Mouse (Mus musculus): ENCODE results near the gene Neil3. TPM values are rescaled to one million over a fixed set of nuclear protein-coding genes. Genes with fewer than 3 reads are reported as not detected.
A peak's percentile ranks its signal among the peaks of the same experiment; 100 is the strongest.

Gene Neil3
- polyA plus RNA-seq, 1 experiment from 2014 or later, result 3.6 TPM

- no peak overlapping the region for H3K4me2 ChIP-seq (replicated peaks)
- no peaks in the 10 kb centered on the region for H3K36me3 ChIP-seq (replicated peaks; ENCODE audit: control insufficient read depth, insufficient read depth)
- no peak overlapping the region for H3K9ac ChIP-seq
- H3K9me3 ChIP-seq (ENCODE audit: control insufficient read depth, low read length), result no peaks in the 10 kb centered on the region
- DNase-seq (ENCODE audit: low spot score), result no peak
- H3K4me3 ChIP-seq (replicated peaks; ENCODE audit: low read length), result no peak overlapping the region
- no peak for ATAC-seq (ENCODE audit: low FRiP score)
- no peak overlapping the region for H3K27ac ChIP-seq
- no peaks in the 10 kb centered on the region for H3K27me3 ChIP-seq (ENCODE audit: control insufficient read depth, insufficient read depth, low read length)
- H3K4me1 ChIP-seq (replicated peaks; ENCODE audit: control insufficient read depth, insufficient read depth, low read length), result no peaks in the 10 kb centered on the region
- WGBS, result 95% methylated on average over 7 of the region's 7 CpGs
These were observed 25.1 kb downstream of the Neil3 start for GRCm38 (mm10) chr8:53613577-53614287.

- Histone ChIP-seq H3K27ac (no peak overlapping the region), H3K4me2 (replicated peaks) (no peak overlapping the region), H3K9ac (no peak overlapping the region), H3K27me3 (ENCODE audit: control insufficient read depth, insufficient read depth, low read length) (no peaks in the 10 kb centered on the region), H3K4me1 (replicated peaks; ENCODE audit: control insufficient read depth, insufficient read depth, low read length) (no peaks in the 10 kb centered on the region), H3K9me3 (ENCODE audit: control insufficient read depth, low read length) (no peaks in the 10 kb centered on the region), H3K4me3 (replicated peaks; ENCODE audit: low read length) (no peak overlapping the region), H3K36me3 (replicated peaks; ENCODE audit: control insufficient read depth, insufficient read depth) (no peaks in the 10 kb centered on the region)
- WGBS, result 65% methylated on average over 7 of the region's 7 CpGs
- no peak; the same call in 1 of the 2 replicates for ATAC-seq (ENCODE audit: low FRiP score)
- no peak for DNase-seq (ENCODE audit: low spot score)
These were observed 26.6 kb downstream of the Neil3 start for GRCm38 (mm10) chr8:53612297-53612696.

- no peaks in the 10 kb centered on the region for H3K27me3 ChIP-seq (ENCODE audit: control insufficient read depth, insufficient read depth, low read length)
- H3K4me1 ChIP-seq (replicated peaks; ENCODE audit: control insufficient read depth, insufficient read depth, low read length), result no peaks in the 10 kb centered on the region
- H3K9ac ChIP-seq, result no peak overlapping the region
- no peaks in the 10 kb centered on the region for H3K9me3 ChIP-seq (ENCODE audit: control insufficient read depth, low read length)
- 48% methylated on average over 3 of the region's 3 CpGs for WGBS
- no peak overlapping the region for H3K4me2 ChIP-seq (replicated peaks)
- peak; percentile 33 for DNase-seq (ENCODE audit: low spot score)
- no peak overlapping the region for H3K4me3 ChIP-seq (replicated peaks; ENCODE audit: low read length)
- H3K27ac ChIP-seq, result no peak overlapping the region
- ATAC-seq (ENCODE audit: low FRiP score), result no peak
- no peaks in the 10 kb centered on the region for H3K36me3 ChIP-seq (replicated peaks; ENCODE audit: control insufficient read depth, insufficient read depth)
These were observed 31.8 kb downstream of the Neil3 start for GRCm38 (mm10) chr8:53607040-53607439.

GRCm38 (mm10) chr8:53604906-53605305, 34.0 kb downstream of the Neil3 start:
- 94% methylated on average over 5 of the region's 5 CpGs for WGBS
- H3K9me3 ChIP-seq (ENCODE audit: control insufficient read depth, low read length), result no peaks in the 10 kb centered on the region
- H3K9ac ChIP-seq, result no peak overlapping the region
- no peaks in the 10 kb centered on the region for H3K27me3 ChIP-seq (ENCODE audit: control insufficient read depth, insufficient read depth, low read length)
- no peak overlapping the region for H3K27ac ChIP-seq
- no peak overlapping the region for H3K4me3 ChIP-seq (replicated peaks; ENCODE audit: low read length)
- DNase-seq (ENCODE audit: low spot score) (no peak), ATAC-seq (ENCODE audit: low FRiP score) (no peak)
- no peaks in the 10 kb centered on the region for H3K36me3 ChIP-seq (replicated peaks; ENCODE audit: control insufficient read depth, insufficient read depth)
- no peak overlapping the region for H3K4me2 ChIP-seq (replicated peaks)
- H3K4me1 ChIP-seq (replicated peaks; ENCODE audit: control insufficient read depth, insufficient read depth, low read length), result no peaks in the 10 kb centered on the region; the same call in 1 of the 2 replicates

- Histone ChIP-seq H3K4me2 (replicated peaks) (no peak overlapping the region), H3K27me3 (ENCODE audit: control insufficient read depth, insufficient read depth, low read length) (no peaks in the 10 kb centered on the region), H3K27ac (no peak overlapping the region), H3K9me3 (ENCODE audit: control insufficient read depth, low read length) (no peaks in the 10 kb centered on the region), H3K4me1 (replicated peaks; ENCODE audit: control insufficient read depth, insufficient read depth, low read length) (no peaks in the 10 kb centered on the region; the same call in 1 of the 2 replicates), H3K4me3 (replicated peaks; ENCODE audit: low read length) (no peak overlapping the region), H3K9ac (no peak overlapping the region), H3K36me3 (replicated peaks; ENCODE audit: control insufficient read depth, insufficient read depth) (no peaks in the 10 kb centered on the region)
- DNase-seq (ENCODE audit: low spot score) (no peak), ATAC-seq (ENCODE audit: low FRiP score) (no peak)
- 96% methylated on average over 4 of the region's 4 CpGs for WGBS
These were observed 35.2 kb downstream of the Neil3 start for GRCm38 (mm10) chr8:53603672-53604071.

GRCm38 (mm10) chr8:53600826-53601225, 38.0 kb downstream of the Neil3 start:
- Histone ChIP-seq H3K27ac (peak overlapping the region; percentile 58; the same call in 1 of the 2 replicates), H3K27me3 (ENCODE audit: control insufficient read depth, insufficient read depth, low read length) (no peaks in the 10 kb centered on the region), H3K9me3 (ENCODE audit: control insufficient read depth, low read length) (no peaks in the 10 kb centered on the region), H3K36me3 (replicated peaks; ENCODE audit: control insufficient read depth, insufficient read depth) (no peaks in the 10 kb centered on the region), H3K4me2 (replicated peaks) (no peak overlapping the region), H3K9ac (no peak overlapping the region), H3K4me3 (replicated peaks; ENCODE audit: low read length) (no peak overlapping the region), H3K4me1 (replicated peaks; ENCODE audit: control insufficient read depth, insufficient read depth, low read length) (no peaks in the 10 kb centered on the region; the same call in 1 of the 2 replicates)
- DNase-seq (ENCODE audit: low spot score) (no peak), ATAC-seq (ENCODE audit: low FRiP score) (no peak)
- WGBS, result 41% methylated on average over 3 of the region's 3 CpGs

GRCm38 (mm10) chr8:53600025-53600811, 38.6 kb downstream of the Neil3 start:
- H3K4me2 ChIP-seq (replicated peaks), result peak overlapping the region; percentile 25
- DNase-seq (ENCODE audit: low spot score) (no peak), ATAC-seq (ENCODE audit: low FRiP score) (no peak)
- no peaks in the 10 kb centered on the region; the same call in 1 of the 2 replicates for H3K4me1 ChIP-seq (replicated peaks; ENCODE audit: control insufficient read depth, insufficient read depth, low read length)
- no peaks in the 10 kb centered on the region for H3K36me3 ChIP-seq (replicated peaks; ENCODE audit: control insufficient read depth, insufficient read depth)
- 52% methylated on average over 11 of the region's 11 CpGs for WGBS
- no peak overlapping the region for H3K9ac ChIP-seq
- peak overlapping the region; percentile 58; the same call in 1 of the 2 replicates for H3K27ac ChIP-seq
- no peaks in the 10 kb centered on the region for H3K9me3 ChIP-seq (ENCODE audit: control insufficient read depth, low read length)
- no peak overlapping the region for H3K4me3 ChIP-seq (replicated peaks; ENCODE audit: low read length)
- H3K27me3 ChIP-seq (ENCODE audit: control insufficient read depth, insufficient read depth, low read length), result no peaks in the 10 kb centered on the region

GRCm38 (mm10) chr8:53598101-53598500, 40.8 kb downstream of the Neil3 start:
- ATAC-seq (ENCODE audit: low FRiP score) (no peak), DNase-seq (ENCODE audit: low spot score) (no peak)
- H3K4me3 ChIP-seq (replicated peaks; ENCODE audit: low read length), result no peak overlapping the region
- H3K4me2 ChIP-seq (replicated peaks), result no peak overlapping the region
- no peaks in the 10 kb centered on the region for H3K27me3 ChIP-seq (ENCODE audit: control insufficient read depth, insufficient read depth, low read length)
- H3K36me3 ChIP-seq (replicated peaks; ENCODE audit: control insufficient read depth, insufficient read depth), result no peaks in the 10 kb centered on the region
- H3K9me3 ChIP-seq (ENCODE audit: control insufficient read depth, low read length), result no peaks in the 10 kb centered on the region
- H3K4me1 ChIP-seq (replicated peaks; ENCODE audit: control insufficient read depth, insufficient read depth, low read length), result no peaks in the 10 kb centered on the region; the same call in 1 of the 2 replicates
- H3K27ac ChIP-seq, result no peak overlapping the region
- H3K9ac ChIP-seq, result no peak overlapping the region
- 100% methylated on average over 1 of the region's 1 CpGs for WGBS

GRCm38 (mm10) chr8:53591777-53592176, 47.1 kb downstream of the Neil3 start:
- Histone ChIP-seq H3K9me3 (ENCODE audit: control insufficient read depth, low read length) (no peaks in the 10 kb centered on the region), H3K27me3 (ENCODE audit: control insufficient read depth, insufficient read depth, low read length) (no peaks in the 10 kb centered on the region)

More at GRCm38 (mm10) chr8:53591777-53592176, 47.1 kb downstream of the Neil3 start:
- Histone ChIP-seq H3K4me1 (replicated peaks; ENCODE audit: control insufficient read depth, insufficient read depth, low read length) (no peaks in the 10 kb centered on the region), H3K4me3 (replicated peaks; ENCODE audit: low read length) (no peak overlapping the region), H3K27ac (no peak overlapping the region), H3K36me3 (replicated peaks; ENCODE audit: control insufficient read depth, insufficient read depth) (no peaks in the 10 kb centered on the region), H3K4me2 (replicated peaks) (no peak overlapping the region), H3K9ac (no peak overlapping the region)
- DNase-seq (ENCODE audit: low spot score) (no peak), ATAC-seq (ENCODE audit: low FRiP score) (no peak)
- WGBS, result 95% methylated on average over 2 of the region's 2 CpGs
